Mouse (Mus musculus): ENCODE results near the gene Fads3.

Gene Fads3

GRCm38 (mm10) chr19:10041388-10042148 is at the start of gene Fads3:
TSS of gene Fads3 (plus strand) at chr19:10041569.
- DNase-seq: peak; percentile 92

- DNase-seq: no peak
Observed at GRCm38 (mm10) chr19:9992011-9992958, 49.1 kb upstream of the Fads3 start.

- peak; percentile 95 for DNase-seq
Observed at GRCm38 (mm10) chr19:9993036-9993656, 48.2 kb upstream of the Fads3 start.

GRCm38 (mm10) chr19:9997204-9998062 is 43.9 kb upstream of the Fads3 start:
- DNase-seq: no peak

- no peak for DNase-seq
Observed at GRCm38 (mm10) chr19:9998063-9998416, 43.3 kb upstream of the Fads3 start.

- DNase-seq: no peak
Observed at GRCm38 (mm10) chr19:9998736-9999486, 42.5 kb upstream of the Fads3 start.

GRCm38 (mm10) chr19:10000330-10000729 is 41.0 kb upstream of the Fads3 start:
- DNase-seq: peak; percentile 82

GRCm38 (mm10) chr19:10001206-10001969 is 40.0 kb upstream of the Fads3 start, which contains the start of the genes Best1 and Rab3il1:
TSS of gene Best1 (minus strand) at chr19:10001633.
TSS of gene Rab3il1 (plus strand) at chr19:10001669.
- no peak for DNase-seq

GRCm38 (mm10) chr19:10003696-10004095 is 37.7 kb upstream of the Fads3 start:
- DNase-seq: no peak

GRCm38 (mm10) chr19:10011408-10011807 is 30.0 kb upstream of the Fads3 start:
- no peak for DNase-seq

- peak; percentile 53 for DNase-seq
Observed at GRCm38 (mm10) chr19:10012827-10013278, 28.5 kb upstream of the Fads3 start.

- DNase-seq: no peak
Observed at GRCm38 (mm10) chr19:10013348-10013747, 28.0 kb upstream of the Fads3 start.

GRCm38 (mm10) chr19:10013913-10014312 is 27.5 kb upstream of the Fads3 start:
- no peak for DNase-seq

- no peak for DNase-seq
Observed at GRCm38 (mm10) chr19:10014824-10015223, 26.5 kb upstream of the Fads3 start.

- no peak for DNase-seq
Observed at GRCm38 (mm10) chr19:10015442-10015841, 25.9 kb upstream of the Fads3 start.

- no peak for DNase-seq
Observed at GRCm38 (mm10) chr19:10016151-10016550, 25.2 kb upstream of the Fads3 start.

GRCm38 (mm10) chr19:10017637-10018526 is 23.5 kb upstream of the Fads3 start:
- peak; percentile 93 for DNase-seq

GRCm38 (mm10) chr19:10018527-10018818 is 22.9 kb upstream of the Fads3 start:
- no peak for DNase-seq

- DNase-seq: no peak
Observed at GRCm38 (mm10) chr19:10019214-10019760, 22.1 kb upstream of the Fads3 start.

Measured in lung, postnatal 36 days (tissue).